Mouse (Mus musculus) heart, adult 2 months (tissue): ENCODE measurements at regions not wholly inside any gene's neighbourhood (a gene's known extent, or its start where the extent isn't known, plus 50 kb on each side); places are given as distances from the start of the nearest gene placed in this dataset.

Experiments
- CTCF ChIP-seq: fragments of 200-600 bp; IDR thresholded peaks from 2 replicates; pipeline ENCODE4 v1.8.1; 2022; ENCODE audit warnings: antibody characterized with exemption, mild to moderate bottlenecking, moderate library complexity
- EP300 ChIP-seq: fragments of 200-500 bp; IDR thresholded peaks from 2 replicates; pipeline ENCODE4 v1.6.1; 2011; ENCODE audit warnings: low read depth, low read length, control low read depth; ENCODE audit not compliant: insufficient read depth
- POLR2A ChIP-seq: fragments of 200-500 bp; IDR thresholded peaks from 2 replicates; pipeline ENCODE4 v1.6.1; 2011; ENCODE audit warnings: mild to moderate bottlenecking, low read depth, low read length, control low read depth; ENCODE audit not compliant: insufficient read depth

DNA sequence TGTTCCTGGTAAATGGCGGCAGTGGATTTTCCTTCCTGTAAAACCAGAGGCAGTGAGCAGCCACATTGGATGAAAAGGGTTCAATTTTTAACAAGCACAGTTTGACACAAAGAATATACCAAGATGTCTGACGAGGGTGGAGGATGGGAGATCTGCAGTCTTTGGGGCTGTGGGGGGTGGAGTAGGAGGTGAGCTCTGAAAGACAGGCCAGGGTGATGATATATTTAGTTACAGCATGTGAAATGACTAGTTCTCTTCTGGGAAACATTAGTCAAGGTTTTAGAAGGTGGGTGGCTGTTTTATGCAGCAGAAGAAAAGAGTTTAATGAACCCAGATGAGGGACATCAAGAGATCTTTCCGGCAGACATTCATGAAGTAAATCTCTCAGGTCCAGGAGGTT is 170.0 kb upstream of the Rxfp2 start:
- TF ChIP-seq CTCF (no peak), POLR2A (no peak), EP300 (no peak)
